In genomic region chr15:69575611-69576153, GRCm38 (mm10) we compare ENCODE assay signal across 8 mouse cellular contexts.
DNase-seq lines count a peak whose midpoint lies in the region; ATAC-seq and TF ChIP-seq lines count a peak whose summit lies in the region.

No protein-coding gene starts in this region.

- H3K27ac ChIP-seq in hindbrain, embryonic 14.5 days = peak overlapping the region; percentile 67
- H3K27ac ChIP-seq in limb, embryonic 14.5 days (replicated peaks; ENCODE audit: low read depth, low read length) = no peak overlapping the region
- H3K27ac ChIP-seq in neural tube, embryonic 14.5 days (ENCODE audit: low read depth, low read length) = no peak overlapping the region

- no peaks in the 10 kb centered on the region for H3K36me3 ChIP-seq in hindbrain, embryonic 14.5 days (replicated peaks; ENCODE audit: control insufficient read depth, insufficient read depth)
- H3K36me3 ChIP-seq in limb, embryonic 14.5 days (ENCODE audit: control insufficient read depth, insufficient read depth, low read length) = no peaks in the 10 kb centered on the region
- H3K36me3 ChIP-seq in neural tube, embryonic 14.5 days (ENCODE audit: control insufficient read depth, insufficient read depth, low read length) = no peaks in the 10 kb centered on the region

- H3K9me3 ChIP-seq in hindbrain, embryonic 14.5 days (ENCODE audit: control insufficient read depth, low read length) = 0 out of 2 replicates have a peak, but pooled peaks cover 4% of the 10 kb centered on the region
- no peaks in the 10 kb centered on the region for H3K9me3 ChIP-seq in limb, embryonic 14.5 days (ENCODE audit: control insufficient read depth, low read length)
- H3K9me3 ChIP-seq in neural tube, embryonic 14.5 days (ENCODE audit: control insufficient read depth, low read length) = no peaks in the 10 kb centered on the region

- 7% methylated on average over 4 of the region's 4 CpGs for WGBS in hindbrain, embryonic 14.5 days
- 39% methylated on average over 4 of the region's 4 CpGs for WGBS in limb, embryonic 14.5 days
- WGBS in neural tube, embryonic 14.5 days = 13% methylated on average over 4 of the region's 4 CpGs

- peaks cover 6% of the 10 kb centered on the region for H3K4me1 ChIP-seq in hindbrain, embryonic 14.5 days (replicated peaks; ENCODE audit: control insufficient read depth, insufficient read depth, low read length)
- no peaks in the 10 kb centered on the region for H3K4me1 ChIP-seq in limb, embryonic 14.5 days (ENCODE audit: control insufficient read depth, insufficient read depth, low read length)
- no peaks in the 10 kb centered on the region for H3K4me1 ChIP-seq in neural tube, embryonic 14.5 days (ENCODE audit: control insufficient read depth, insufficient read depth, low read length)

- no peak overlapping the region for H3K4me3 ChIP-seq in hindbrain, embryonic 14.5 days (replicated peaks; ENCODE audit: low read length)
- H3K4me3 ChIP-seq in limb, embryonic 14.5 days (replicated peaks; ENCODE audit: low read length) = no peak overlapping the region
- no peak overlapping the region for H3K4me3 ChIP-seq in neural tube, embryonic 14.5 days (ENCODE audit: low read depth, low read length)

- H3K9ac ChIP-seq in hindbrain, embryonic 14.5 days = no peak overlapping the region
- no peak overlapping the region for H3K9ac ChIP-seq in limb, embryonic 14.5 days (ENCODE audit: low read depth, low read length, severe bottlenecking)
- H3K9ac ChIP-seq in neural tube, embryonic 14.5 days (replicated peaks; ENCODE audit: low read depth, low read length) = no peak overlapping the region

- peak; percentile 21 to 27 for DNase-seq in right cerebral cortex, postnatal 10 days (ENCODE audit: low spot score in 2 of 2)
- DNase-seq in right cerebral cortex, postnatal 25 days = no peak
- peak; percentile 53 for DNase-seq in embryo, embryonic 9.5 days (ENCODE audit: extremely low spot score)
- peak; percentile 74 for DNase-seq in hindbrain, embryonic 14.5 days (ENCODE audit: low spot score)
- DNase-seq in limb, embryonic 14.5 days (ENCODE audit: low spot score) = peak; percentile 48
- DNase-seq in spleen, adult 12 weeks (ENCODE audit: low spot score) = no peak
- DNase-seq in lung, adult 18-20 months = no peak

- ATAC-seq in hindbrain, embryonic 14.5 days (ENCODE audit: low FRiP score) = peak; percentile 90
- no peak for ATAC-seq in limb, embryonic 14.5 days (ENCODE audit: low FRiP score, low read depth)
- peak; percentile 92 for ATAC-seq in neural tube, embryonic 14.5 days (ENCODE audit: low read depth)

- H3K27me3 ChIP-seq in hindbrain, embryonic 14.5 days (ENCODE audit: control insufficient read depth, insufficient read depth, low read length) = no peaks in the 10 kb centered on the region
- H3K27me3 ChIP-seq in limb, embryonic 14.5 days (ENCODE audit: control insufficient read depth, insufficient read depth, low read length) = no peaks in the 10 kb centered on the region
- H3K27me3 ChIP-seq in neural tube, embryonic 14.5 days (ENCODE audit: control insufficient read depth, insufficient read depth, low read length) = no peaks in the 10 kb centered on the region

- no peak for TF ChIP-seq POLR2A in limb, embryonic 14.5 days (IDR thresholded peaks at IDR 0.05; ENCODE audit: borderline replicate concordance, extremely low read depth, insufficient read depth, insufficient read length)

- 0 out of 2 replicates have a peak overlapping the region, but pooled peaks have one; percentile 4 for H3K4me2 ChIP-seq in hindbrain, embryonic 14.5 days (replicated peaks)
- H3K4me2 ChIP-seq in limb, embryonic 14.5 days (replicated peaks; ENCODE audit: low read depth, low read length, severe bottlenecking) = no peak overlapping the region
- no peak overlapping the region for H3K4me2 ChIP-seq in neural tube, embryonic 14.5 days (ENCODE audit: low read depth, low read length)

Comparison
In these comparisons a context has a peak if more than half of its experiments do, and no peak if none do; other contexts are left out.
1. DNase-seq: peak in right cerebral cortex, postnatal 10 days (2 of 2), embryo, embryonic 9.5 days (single experiment), hindbrain, embryonic 14.5 days (single experiment) and limb, embryonic 14.5 days (single experiment); none in right cerebral cortex, postnatal 25 days (single experiment), spleen, adult 12 weeks (single experiment) and lung, adult 18-20 months (0 of 2).